Mouse (Mus musculus): ENCODE measurements around the gene E2f2.

The E2f2 gene

DNA sequence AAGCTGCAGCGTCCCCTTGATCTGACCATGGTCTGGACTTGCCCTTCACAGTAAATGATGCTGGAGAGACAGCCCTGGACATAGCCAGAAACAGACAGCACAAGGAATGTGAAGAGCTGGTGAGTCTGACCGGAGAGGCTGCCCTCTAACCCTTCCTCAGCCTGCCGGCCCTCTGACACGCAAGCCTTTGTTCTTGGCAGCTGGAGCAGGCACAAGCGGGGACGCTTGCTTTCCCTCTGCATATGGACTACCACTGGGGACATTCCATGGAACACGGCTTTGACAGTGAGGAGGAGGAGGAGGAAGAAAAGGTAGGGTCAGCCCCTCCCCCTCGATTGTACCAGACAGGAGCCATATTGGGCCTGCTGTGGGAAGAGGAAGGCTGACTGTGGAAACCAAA, 68.8 kb downstream of the E2f2 start:
- DNase-seq (ENCODE audit: low spot score) = no peak

DNA sequence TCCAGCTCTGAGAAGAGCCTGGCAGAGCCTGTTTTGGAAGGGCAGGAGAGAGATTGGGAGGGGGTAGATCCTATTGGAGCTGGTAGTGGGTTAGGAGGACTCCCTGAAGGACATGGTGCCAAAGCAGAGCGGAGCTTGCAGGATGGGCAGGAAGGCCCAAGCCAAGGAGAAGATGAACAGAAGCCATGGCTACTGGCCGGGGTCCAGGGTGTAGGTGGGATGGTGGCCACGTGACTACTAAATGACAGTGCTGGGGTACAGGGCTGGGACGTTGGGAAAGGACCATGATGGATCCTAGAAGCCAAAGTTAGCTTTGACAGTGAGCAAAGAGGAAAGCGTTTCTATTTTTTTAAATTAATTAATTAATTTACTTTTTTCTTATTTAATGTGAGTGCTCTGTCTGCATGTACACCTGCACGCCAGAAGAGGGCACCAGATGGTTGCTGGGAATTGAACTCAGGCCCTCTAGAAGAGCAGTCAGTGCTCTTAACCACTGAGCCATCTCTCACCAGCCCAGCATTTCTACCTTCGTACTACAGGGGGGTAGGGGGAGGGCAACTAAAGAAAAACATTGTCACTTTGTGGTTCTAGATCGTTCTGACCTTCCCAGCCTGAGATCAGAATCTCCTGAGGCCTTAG, 70.0 kb downstream of the E2f2 start:
- DNase-seq (ENCODE audit: low spot score) = no peak

DNA sequence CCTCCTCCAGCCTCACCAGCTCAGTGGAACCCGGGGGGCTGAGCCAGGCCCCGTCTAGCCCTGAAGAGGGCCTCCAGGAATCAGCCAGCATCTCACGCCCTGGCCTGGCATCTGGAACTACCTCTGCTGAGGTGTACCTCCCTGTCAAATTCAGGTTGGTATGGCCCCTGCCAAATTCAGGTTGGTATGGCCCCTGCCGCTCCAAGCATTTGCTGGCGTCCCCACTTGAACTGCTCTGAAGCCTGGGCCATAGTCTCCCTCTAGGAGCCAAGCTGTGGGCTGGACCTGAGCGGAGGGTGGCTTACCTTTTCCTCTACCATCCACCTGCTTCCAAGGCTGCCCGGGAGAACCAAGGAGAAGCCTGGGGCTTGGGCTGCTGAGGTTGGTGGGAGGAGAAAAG, 70.5 kb downstream of the E2f2 start:
- no peak for DNase-seq (ENCODE audit: low spot score)

DNA sequence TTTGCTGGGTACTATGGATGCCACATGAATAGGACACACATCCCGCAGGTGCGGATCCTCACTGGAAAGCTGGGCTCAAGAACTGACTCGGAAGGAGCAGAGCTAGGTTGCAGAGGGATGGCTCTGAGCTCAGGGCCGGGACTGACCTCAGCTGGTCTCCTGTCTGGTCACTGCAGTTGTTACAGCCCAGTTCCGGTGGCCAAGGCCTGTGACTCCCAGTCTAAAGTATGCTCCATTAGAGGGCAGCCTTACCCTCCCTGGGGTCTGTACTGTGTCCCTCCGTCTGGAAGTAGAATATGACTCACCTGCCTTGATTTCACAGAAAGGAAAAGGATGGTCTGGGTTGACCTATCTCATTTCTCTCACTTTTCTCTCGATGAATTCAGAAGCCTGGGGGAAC, 72.0 kb downstream of the E2f2 start:
- DNase-seq (ENCODE audit: low spot score) = no peak

All from ovary, postnatal 10 days (tissue).